Mouse (Mus musculus) urinary bladder, postnatal 10 days (tissue): ENCODE data around the gene Thsd4.

ENCODE experiments used
- DNase-seq: peaks from one replicate; pipeline ENCODE4 v3.0.0; 2022; ENCODE audit warnings: low spot score

Gene Thsd4

DNA sequence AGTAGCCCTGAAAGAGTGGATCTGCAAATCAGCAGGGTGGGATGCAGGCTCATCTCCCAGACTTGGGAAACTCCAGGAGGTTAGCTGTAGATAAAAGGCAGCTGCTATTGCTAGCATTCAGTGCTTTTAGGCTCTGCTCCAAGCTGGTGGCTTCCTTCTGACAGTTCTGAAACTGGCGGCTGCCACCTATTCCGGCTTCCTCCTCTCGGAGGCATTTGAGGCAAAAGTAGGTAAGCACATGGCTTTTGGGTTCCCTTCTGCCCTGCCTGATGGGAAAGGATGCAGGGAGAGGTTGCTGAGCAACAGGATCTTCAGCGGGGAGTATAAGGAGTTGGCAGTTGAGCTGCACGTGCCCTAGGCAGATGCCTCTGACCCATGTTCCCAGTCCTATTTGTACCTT is 65.2 kb downstream of the Thsd4 start:
- DNase-seq = no peak

DNA sequence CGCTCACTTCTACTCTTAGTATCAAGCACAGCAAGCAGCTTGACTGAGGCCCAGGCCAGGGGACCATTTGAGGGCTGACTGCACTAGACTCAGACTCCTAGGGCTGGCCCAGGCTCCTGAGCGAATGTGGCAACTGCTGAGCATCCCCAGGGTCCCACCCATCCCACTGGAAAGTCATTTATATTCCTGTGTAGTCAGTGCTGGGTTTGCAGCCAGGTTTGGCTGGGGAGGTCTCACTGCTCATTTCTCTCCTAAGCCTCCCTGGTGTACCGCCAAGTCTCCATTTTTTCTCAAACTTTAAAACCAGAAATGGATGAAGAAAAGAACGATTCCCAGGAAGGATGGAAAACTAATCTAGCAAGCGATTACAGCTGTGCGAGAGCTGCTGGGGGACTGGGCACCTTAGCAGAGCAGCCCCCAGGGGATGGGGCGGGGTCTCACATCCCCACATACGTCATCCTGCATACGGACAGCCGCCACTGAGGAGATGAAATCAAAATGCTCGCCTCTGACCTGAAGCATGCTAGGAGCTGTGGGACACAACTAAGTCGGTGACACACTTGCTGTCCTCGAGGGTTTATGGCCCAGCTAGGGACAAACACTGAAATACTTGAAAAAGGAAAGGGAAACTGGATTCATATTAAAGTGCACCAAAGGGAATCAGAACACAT is 67.3 kb downstream of the Thsd4 start:
- no peak for DNase-seq

DNA sequence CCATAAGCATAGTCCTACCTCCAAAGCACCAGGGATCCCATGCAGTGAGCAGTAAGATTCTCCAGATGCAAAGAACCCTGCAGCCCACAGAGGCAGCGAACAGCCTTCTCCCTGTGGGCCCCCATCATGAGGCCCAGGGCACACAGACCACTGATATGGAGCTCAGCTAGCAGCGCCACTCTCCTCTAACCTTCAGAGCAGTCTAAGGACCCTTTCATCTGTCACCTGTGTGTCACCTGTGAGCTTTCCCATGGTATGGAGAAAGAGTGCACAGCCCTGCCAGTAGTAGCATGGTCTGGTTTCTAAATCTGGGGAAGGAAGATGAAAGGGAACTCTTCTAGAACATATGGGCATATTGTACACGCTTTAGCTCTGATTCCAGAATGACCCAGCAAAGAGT is 72.3 kb downstream of the Thsd4 start:
- DNase-seq = no peak

DNA sequence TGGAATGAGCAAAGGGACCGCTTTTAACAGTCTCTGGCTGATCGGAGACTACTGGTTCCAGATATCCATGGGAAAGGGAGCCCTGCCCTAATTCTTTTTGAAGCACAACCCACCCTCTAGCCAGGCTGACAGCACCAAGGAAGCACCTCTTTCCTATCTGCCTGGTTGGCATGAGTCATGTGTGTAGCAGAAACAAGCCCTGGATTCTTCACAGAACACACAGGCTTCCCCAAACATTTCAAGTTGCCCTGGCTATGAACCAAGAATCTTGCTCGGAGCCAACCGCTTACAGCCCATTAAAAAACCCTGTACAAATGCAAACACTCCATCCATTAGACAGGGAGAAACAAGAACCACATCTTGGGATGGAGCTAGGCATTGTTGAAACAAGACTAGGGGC is 76.0 kb downstream of the Thsd4 start:
- DNase-seq = no peak

DNA sequence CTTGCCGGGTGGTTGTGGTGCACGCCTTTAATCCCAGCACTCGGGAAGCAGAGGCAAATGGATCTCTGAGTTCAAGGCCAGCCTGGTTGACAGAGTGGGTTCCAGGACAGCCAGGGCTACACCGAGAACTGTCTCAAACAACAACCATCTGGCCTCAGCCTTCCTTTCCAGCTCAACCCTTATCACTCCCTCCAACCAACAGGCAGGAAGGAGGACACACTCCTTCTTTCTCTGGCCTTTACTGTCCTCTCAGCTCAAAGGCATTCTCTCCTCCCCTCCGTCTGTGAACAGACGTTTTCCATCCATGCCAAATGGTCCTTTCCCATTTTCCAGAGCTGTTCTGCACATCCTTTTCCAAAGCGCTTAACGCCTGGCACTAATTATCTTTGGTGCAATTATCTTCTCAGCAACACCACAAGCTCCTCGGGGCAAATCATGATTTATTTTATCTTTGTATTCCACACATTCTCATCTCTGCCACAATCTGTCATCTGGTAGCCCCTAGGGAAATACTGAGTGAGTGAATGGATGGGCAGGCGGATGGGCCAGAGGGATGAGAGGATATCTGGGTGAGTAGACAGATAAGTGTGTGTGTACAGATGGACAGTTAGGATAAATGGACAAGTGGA is 80.5 kb downstream of the Thsd4 start:
- DNase-seq = no peak

DNA sequence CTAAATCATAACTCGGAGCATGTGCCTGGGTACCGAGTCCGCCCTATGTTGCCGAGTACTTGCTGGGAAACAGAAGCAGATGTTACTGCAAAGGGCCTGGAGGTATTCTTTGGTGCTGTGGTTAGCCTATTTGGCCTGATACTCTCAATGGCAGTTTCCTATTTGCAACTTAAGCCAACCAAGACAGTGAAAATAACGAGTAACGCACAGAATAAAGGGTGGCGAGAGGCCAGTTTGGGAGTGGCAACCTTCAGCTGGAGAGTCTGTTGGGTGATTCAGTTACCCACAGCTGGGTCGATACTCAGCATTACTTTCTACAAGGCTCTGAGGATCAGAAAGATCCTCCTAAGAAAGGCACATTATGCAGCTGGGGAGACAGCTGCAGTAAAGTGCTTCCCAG is 81.3 kb downstream of the Thsd4 start:
- no peak for DNase-seq

DNA sequence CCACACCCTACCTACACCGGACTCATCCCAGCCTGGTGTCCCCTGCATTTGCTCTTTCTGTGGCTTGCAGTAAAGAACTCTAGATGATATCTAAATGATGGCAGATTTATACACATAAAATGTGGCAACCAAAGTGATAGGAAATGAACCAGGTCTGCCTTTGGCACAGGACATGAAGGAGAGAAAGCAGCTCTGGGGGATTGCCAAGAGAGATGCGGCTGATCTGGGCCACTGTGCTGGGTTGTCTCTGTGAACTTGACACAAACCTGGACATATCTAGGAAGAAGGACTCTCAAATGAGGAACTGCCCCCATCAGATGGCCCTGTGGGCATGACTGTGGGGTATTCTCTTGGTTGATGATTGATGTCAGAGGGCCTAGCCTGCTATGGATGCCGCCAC is 85.6 kb downstream of the Thsd4 start:
- DNase-seq = no peak

DNA sequence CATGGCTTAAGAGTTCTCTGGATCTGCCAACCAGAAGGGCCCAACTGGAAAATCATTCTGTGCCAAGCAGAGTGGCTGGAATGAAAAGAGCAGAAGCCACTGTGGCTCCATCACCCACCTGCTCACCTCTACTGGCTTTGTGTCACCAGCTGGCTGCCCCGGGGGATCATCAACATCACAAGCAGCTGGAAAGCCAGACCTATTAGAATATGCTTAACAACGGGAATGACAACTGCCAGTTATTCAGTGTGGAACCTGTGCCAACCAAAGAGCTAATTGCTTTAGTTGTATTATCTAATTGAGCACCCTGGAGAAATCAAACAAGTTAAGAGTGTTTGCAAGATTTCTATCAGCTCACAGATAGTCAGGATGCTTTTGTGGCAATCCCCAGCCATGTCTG is 87.8 kb downstream of the Thsd4 start:
- no peak for DNase-seq

DNA sequence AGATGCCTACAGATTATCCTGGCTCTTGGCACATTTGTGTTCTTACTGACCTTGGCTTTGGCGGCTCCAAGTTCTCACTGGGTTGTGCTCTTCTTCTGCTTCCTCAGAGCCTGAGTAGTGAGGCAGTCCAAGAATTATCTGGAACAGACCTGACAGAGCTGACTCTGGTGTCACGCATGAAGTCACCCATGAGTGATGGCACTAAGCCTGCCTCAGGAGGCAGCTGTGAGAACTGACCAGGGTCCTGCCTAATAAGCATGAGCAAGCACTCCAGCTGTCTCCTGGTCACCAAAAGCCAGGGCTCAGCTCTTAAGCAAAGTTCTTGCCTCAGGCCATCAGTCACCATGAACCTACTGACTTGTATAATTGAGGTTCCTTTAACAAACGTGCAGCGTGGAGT is 89.9 kb downstream of the Thsd4 start:
- no peak for DNase-seq

DNA sequence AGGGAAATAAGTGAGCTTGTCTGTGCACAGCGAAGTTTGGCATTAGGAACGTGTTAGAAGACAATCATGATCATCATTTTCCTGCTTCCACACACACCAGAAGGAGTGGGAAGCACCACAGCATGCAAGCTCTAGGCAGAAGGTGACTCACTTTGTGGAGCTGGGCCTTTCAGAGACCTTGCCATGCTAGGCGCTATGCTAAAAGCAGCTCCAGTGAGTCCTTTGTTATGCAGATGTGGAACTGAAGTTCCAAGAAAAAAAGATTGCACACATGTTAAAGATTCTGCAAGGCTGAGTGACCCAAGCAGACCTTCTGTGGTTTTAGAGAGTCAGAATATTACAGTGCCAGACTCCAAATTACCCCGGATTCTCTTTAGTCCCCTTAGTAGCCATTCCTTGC is 91.8 kb downstream of the Thsd4 start:
- DNase-seq = no peak

DNA sequence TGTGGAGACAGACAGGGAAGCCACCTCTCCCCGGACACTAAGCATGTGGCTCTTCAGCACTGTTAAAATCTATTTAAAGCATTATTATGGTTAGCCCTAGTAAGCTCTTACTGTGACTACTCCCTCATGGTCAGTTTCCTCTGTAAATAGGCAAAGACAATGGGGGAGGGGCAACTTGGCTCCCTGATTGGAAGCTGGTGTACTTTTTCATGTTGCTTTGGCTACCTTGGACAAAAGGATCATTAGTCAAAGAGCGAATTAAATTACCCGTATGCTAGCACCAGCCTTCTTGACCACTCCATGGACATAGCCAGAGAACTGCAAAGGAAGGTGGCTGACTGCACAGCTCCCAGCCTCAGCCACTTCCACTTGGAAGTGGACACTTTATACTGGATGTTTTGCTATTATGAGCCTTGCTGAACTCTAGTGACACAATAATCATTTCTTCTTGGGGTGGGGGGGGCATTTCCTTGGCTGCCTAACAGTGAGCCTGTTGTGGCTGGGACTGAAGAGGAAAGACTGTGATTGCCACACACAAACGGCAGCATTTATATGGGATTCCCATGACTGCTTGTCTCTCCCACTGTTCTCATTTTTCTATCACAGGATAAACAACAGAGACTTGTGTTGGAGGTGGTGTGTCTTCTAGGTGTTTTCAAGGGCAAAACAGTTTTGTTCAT is 107.6 kb downstream of the Thsd4 start:
- DNase-seq = no peak

DNA sequence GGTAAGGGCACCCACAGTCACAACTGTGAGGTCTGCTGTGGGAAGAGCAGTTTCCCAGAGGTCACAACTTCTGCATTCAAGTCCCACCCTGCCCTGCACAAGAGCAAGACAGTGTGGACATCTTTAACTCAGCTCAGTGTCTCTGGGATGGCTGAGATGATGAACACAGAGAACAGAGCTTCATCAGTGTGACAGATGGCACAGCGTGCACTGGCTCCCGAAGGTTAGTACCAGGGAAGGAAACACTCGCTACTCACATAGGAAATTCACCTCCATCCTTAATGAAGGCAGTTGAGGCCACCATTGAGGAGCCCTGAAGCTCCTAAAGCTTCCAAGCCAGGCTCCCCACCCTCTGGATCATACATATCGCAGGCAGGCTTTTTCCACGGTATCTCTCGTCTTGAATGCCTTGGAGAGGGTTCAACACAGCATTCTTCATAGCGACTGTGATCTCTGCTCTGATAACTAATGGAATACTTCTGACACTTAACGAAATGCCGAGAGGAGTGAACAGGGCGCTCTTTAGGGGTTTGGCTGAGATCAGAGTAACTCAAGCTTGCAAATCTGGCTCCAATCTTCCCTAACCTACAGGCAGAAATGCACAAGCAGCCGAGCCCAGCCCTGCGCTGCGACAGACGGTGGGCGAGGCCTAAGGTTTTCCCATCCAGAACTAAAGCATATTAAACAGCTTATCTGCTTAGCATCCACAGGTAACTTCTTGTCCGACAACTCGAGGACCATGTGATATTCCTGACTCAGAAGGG is 110.8 kb downstream of the Thsd4 start:
- DNase-seq = no peak

DNA sequence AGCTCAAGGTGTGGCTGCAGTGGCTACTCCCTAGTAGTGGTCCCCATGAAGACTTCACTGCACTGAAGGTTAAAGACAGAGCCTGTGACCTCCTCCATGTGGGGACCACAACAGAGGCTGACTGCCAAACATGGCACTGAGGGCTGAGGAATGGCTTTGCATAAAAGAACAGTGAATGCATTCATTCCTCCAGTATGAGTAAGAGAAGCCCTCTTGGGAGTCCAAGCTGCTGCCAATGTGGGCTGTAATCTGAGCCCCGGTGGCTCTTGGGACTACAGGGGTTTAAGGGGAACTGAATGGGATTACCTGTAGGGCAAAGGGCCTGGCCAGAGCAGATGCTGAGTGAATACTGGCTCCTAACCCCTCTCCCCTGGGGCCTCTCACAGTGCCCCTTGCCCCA is 114.5 kb downstream of the Thsd4 start:
- DNase-seq = no peak

DNA sequence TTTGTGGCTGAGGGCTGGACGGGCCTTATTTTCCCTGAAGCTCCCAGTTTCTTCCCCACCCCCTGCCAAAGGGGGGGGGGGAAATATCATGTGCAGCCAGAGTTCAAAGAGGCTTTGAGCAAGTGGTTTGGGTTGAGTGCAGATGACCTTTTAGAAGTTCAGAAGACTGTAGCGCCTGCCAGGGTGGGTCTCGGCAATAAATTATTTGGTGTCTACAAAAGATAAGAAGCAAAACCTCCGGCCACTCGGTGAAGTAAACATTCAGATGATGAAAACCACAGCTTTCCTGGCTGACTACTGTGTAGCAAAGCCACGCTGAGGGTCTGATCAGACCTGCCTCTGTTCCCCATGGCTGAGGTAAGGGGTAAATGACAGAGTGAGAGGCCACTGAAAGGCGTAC is 116.1 kb downstream of the Thsd4 start:
- no peak for DNase-seq

DNA sequence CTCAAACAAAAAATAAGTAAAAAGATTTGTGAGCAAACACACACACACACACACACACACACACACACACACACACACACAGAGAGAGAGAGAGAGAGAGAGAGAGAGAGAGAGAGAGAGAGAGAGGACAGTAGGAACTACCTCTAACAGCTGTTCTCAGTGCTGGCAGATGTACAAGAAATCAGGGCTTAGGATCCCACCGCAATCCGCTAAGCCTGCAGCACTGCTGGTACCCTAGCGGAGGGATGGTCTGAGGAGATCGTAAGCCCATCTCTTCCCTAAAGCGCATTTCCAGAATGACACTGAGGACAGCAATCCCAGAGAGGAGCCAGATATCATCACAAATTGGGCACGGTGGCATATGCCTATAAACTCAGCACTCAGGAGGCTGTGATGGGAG is 119.2 kb downstream of the Thsd4 start:
- no peak for DNase-seq

DNA sequence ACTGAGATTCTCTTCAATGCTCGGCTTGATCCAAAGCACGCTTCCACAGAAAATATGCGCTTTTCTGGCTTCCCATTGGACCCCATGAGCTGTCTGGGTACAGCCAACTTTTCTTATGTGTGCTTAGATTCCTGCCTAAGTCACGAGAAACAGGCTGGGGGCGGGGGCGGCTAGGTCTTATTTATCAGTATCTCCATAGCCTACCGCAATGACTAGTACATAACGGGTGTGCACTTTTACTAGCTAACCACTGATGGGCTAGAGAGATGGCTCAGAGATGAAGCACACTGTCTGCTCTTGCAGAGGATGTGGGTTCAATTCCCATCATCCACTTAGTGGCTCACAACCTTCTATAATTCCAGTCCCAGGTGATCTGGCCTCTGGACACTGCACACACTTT is 121.8 kb downstream of the Thsd4 start:
- DNase-seq = no peak

DNA sequence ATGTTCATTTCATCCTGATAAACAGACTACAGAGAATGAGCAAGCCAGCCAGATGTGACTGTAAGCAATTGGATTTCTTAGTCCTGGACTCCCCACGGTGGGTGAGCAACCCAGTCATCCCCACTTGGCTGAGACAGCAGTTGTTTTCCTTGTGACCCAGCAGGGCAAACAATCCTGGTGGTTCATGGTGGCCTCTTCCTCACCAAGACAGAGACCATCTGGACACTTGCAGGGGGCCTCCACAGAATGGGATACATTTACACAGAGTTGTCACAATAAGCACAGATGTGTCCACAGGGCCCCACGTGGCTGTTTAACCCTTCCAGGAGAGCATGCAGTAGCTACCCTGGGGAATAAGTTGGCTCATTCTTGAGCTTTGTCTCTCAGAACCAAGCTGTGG is 123.8 kb downstream of the Thsd4 start:
- DNase-seq = no peak

DNA sequence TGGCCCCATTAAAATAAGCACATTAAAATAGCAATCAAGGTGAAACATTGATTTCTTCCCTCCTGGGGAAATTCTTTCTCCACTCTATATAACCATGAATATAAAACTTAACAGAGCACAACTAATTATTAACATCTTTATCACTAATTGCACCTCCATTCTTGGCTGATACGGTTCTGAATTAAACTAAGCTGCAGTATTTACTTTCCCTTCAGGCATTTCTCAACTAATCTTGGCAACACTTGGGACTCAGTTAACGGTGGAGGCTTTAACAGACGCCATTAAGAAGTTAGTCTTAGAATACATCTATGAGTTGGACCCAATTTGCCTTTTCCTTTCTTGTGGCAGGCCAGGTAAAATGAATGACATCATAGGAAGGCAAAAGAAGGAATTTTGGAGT is 125.8 kb downstream of the Thsd4 start:
- DNase-seq = no peak

DNA sequence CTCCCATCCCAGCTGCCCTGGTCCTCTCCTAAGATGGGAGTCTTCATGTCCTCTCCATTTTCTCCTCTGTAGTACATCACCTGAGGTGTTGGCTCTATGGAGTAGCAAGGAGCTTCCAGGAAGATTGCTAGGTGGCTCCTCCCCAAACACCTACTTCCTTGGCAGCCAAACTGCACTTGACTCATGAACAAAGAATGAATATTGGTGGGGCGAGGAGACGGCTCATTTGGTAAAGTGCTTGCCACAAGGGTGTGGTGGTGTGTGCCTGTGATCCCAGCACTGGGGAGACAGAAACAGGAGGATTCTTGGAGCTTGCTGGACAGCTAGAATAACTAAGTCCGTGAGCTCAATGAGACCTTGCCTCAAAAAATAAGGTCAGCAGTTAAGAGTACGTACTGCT is 128.9 kb downstream of the Thsd4 start:
- no peak for DNase-seq

DNA sequence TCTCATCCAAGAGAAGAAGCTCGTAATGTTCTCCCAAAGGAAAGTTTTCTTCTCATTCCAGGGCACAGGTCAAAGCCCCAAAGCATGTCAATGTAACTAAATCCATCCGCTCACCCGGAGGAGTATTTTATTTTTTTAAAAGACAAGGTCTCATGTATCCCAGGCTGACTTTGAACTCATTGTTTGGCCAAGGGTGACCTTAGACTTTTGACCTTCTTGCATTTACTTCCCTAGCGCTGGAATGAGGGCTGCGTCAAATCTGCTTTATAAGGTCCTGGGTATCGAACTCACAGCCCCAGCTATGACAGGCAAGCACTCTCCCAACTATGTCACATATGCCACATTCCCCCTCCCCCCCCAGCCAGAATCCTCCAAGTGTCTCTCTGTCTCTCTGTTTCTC is 137.1 kb downstream of the Thsd4 start:
- no peak for DNase-seq

DNA sequence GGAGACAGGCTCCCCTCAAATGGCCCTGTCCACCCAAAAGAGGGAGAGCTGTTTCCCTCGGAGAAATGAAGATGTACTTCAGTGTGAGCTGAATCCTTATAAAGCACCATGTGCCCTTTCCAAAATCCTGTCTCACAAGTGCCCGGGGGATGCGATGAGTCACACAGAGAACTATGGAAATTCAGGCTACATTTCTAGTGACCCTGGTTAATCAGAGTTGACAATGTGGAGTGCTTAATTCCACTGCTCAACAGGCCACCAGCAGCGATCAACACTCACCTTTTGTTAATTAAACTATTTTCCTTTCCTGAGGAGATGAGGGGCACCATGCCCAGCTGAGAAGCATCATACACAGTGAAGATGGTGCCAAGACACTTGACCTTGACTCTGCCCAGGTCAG is 138.9 kb downstream of the Thsd4 start:
- no peak for DNase-seq

DNA sequence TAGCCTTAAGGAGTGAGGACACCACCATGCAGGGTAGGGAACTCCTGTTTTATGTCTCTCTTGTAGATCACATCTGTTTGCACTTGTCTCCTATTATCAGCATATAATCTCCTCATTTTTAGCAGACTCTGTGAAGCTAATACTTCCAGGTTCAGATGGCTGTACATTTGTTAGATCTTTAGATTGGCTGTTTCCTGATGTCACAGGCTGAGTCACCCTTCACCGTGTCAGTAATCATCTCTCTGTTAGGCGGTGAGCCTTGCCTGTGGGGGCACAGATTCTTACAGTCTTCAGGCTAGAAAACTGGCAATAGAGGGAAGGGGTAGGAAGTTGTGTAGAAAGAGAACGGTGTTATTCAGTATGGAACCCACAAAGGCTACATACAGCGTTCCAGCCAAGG is 139.3 kb downstream of the Thsd4 start:
- DNase-seq = no peak

DNA sequence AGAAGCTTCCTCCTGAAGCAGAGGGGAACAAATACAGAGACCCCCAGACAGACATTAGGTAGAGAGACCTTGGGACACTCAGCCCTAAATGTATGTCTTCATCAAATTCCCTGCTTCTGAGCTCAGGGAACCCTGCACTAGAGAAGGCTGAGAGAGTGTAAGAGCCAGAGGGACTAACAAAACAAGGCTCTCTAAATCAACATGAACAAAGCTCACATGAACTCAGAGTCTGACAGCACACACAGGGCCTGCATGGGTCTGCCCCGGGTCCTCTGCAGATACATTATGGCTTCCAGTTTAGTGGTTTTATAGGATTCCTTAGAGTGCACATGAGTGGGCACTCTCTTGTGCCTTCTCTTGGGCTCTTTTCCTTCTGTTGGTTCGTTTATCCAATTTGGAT is 140.8 kb downstream of the Thsd4 start:
- DNase-seq = no peak
